In the genomic region with DNA sequence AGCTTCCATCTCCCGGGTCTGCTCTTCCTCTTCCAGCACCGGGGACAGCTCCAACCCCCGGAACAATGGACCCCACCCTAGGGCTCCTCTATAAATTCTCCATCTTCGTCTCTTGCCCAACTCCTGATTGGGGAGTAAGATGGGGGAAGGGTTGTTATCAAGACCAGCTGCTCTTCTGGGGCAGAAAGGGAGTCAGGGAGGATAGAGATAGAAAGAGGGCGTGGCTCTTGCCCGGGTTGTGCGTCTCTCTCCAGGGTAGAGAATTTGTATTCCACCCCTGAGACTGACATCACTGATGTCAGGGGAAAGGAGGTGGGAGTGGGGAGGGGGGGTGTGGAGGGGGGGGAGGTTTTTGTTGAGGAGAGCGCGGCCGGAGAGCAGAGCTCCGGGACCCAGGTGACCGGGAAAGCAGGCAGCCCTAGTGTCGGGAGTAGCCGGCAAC, we compare ENCODE assay signal across 9 mouse cellular contexts. TPM values are rescaled to one million over a fixed set of nuclear protein-coding genes. Genes with fewer than 3 reads are reported as not detected.
DNase-seq lines count a peak whose midpoint lies in the region; ATAC-seq and TF ChIP-seq lines count a peak whose summit lies in the region.
"Had no signal": no experiment of that assay in that cellular context is flagged by ENCODE, and none has a peak within 500 bp of the region (broad histone marks: within the 10 kb centered on the region; RNA-seq: fewer than 3 reads in every experiment).

TSS of gene Celf3 (plus strand) at position 315 of the 442 bp plus-strand sequence.

- H3K4me3 ChIP-seq in kidney, postnatal 0 days (replicated peaks; ENCODE audit: low read depth, low read length) = no peak within 1 kb of the TSS
- H3K4me3 ChIP-seq in neural tube, embryonic 11.5 days (ENCODE audit: low read depth, low read length) = peak within 1 kb of the TSS; percentile 54

- no peak within 1 kb of the TSS for H3K27ac ChIP-seq in kidney, postnatal 0 days
- peak within 1 kb of the TSS; percentile 77 for H3K27ac ChIP-seq in neural tube, embryonic 11.5 days (ENCODE audit: low read depth, low read length)

- 3% methylated on average over 14 of the region's 14 CpGs for WGBS in kidney, postnatal 0 days
- WGBS in neural tube, embryonic 11.5 days = 0% methylated on average over 14 of the region's 14 CpGs

- peaks cover 5% of the 10 kb centered on the region; the same call in 1 of the 2 replicates for H3K27me3 ChIP-seq in kidney, postnatal 0 days (ENCODE audit: insufficient read depth, low read length)
- peaks cover 8% of the 10 kb centered on the region; the same call in 1 of the 2 replicates for H3K27me3 ChIP-seq in neural tube, embryonic 11.5 days (ENCODE audit: control insufficient read depth, insufficient read depth, low read length)

- ATAC-seq in kidney, postnatal 0 days (replicated peaks; ENCODE audit: low FRiP score, low read depth) = no peak
- ATAC-seq in granulocyte monocyte progenitor cell, adult 5-6 weeks (replicated peaks; ENCODE audit: poor library complexity, severe bottlenecking) = peak; percentile 48
- peak; percentile 83 for ATAC-seq in neural tube, embryonic 11.5 days (ENCODE audit: insufficient read depth, low FRiP score, low TSS enrichment)
- no peak for ATAC-seq in activated CD4-positive, CD25-positive, alpha-beta regulatory T cell, adult 4 months
- no peak for ATAC-seq in CD4-positive, CD25-positive, alpha-beta regulatory T cell, adult 4 months

- H3K4me1 ChIP-seq in kidney, postnatal 0 days (replicated peaks; ENCODE audit: insufficient read depth, low read length) = no peaks in the 10 kb centered on the region
- peaks cover 27% of the 10 kb centered on the region for H3K4me1 ChIP-seq in neural tube, embryonic 11.5 days (ENCODE audit: control insufficient read depth, insufficient read depth, low read length)

- TF ChIP-seq CTCF in kidney, postnatal 0 days (IDR thresholded peaks at IDR 0.05; ENCODE audit: low read depth) = no peak

- H3K36me3 ChIP-seq in kidney, postnatal 0 days (ENCODE audit: insufficient read depth, low read length) = no peaks in the 10 kb centered on the region
- no peaks in the 10 kb centered on the region for H3K36me3 ChIP-seq in neural tube, embryonic 11.5 days (ENCODE audit: control insufficient read depth, insufficient read depth, low read length)

- intact Hi-C loops in left cerebral cortex, postnatal 25 days (cut with DNase I) = loop anchor here (2.0 kb wide), 1 partner anchor 13 kb away; no protein-coding TSS in a partner anchor

- no peak within 1 kb of the TSS for H3K4me2 ChIP-seq in kidney, postnatal 0 days (ENCODE audit: low read length)
- peak within 1 kb of the TSS; percentile 66 for H3K4me2 ChIP-seq in neural tube, embryonic 11.5 days (ENCODE audit: low read depth)

- no peak within 1 kb of the TSS for H3K9ac ChIP-seq in kidney, postnatal 0 days (ENCODE audit: low read depth, low read length)
- H3K9ac ChIP-seq in neural tube, embryonic 11.5 days (ENCODE audit: low read length) = peak within 1 kb of the TSS; percentile 78

- H3K9me3 ChIP-seq in kidney, postnatal 0 days (replicated peaks; ENCODE audit: low read length) = no peaks in the 10 kb centered on the region
- H3K9me3 ChIP-seq in neural tube, embryonic 11.5 days (ENCODE audit: control insufficient read depth, low read length) = no peaks in the 10 kb centered on the region

- DNase-seq in kidney, postnatal 0 days (ENCODE audit: low spot score) = peak; percentile 23
- no peak for DNase-seq in kidney, adult 8-10 months
- DNase-seq in cerebellum, postnatal 25 days = peak; percentile 81 to 88
- peak; percentile 64 to 86 for DNase-seq in left cerebral cortex, postnatal 25 days (ENCODE audit: low spot score in 2 of 2)
- peak; percentile 80 for DNase-seq in neural tube, embryonic 11.5 days (ENCODE audit: low spot score)

RNA-seq across cellular contexts. Expression of gene Celf3, which starts in this region (rescaled TPM):
- 0.39 and 0.50 TPM in 2 replicates for polyA plus RNA-seq in kidney, postnatal 0 days (2015; fragmentation: Nextera tagmentation; extraction: Ambion mirVana)
- total RNA-seq in granulocyte monocyte progenitor cell, adult 5-6 weeks (2014; fragmentation: Nextera tagmentation) = not detected in 2 replicates
- total RNA-seq in granulocyte monocyte progenitor cell, adult 5-6 weeks (2017) = not detected in 2 replicates
- total RNA-seq in left cerebral cortex, postnatal 25 days (2021) = 100 to 1,000 TPM; 166 to 170 TPM
- polyA plus RNA-seq in neural tube, embryonic 11.5 days (2014; fragmentation: Nextera tagmentation; extraction: Ambion mirVana) = 143 and 154 TPM in 2 replicates
- under 1 TPM; 0.52 to 0.57 TPM for polyA plus RNA-seq in activated CD4-positive, CD25-positive, alpha-beta regulatory T cell, adult 4 months (2017; shearing (Covaris generic))
- polyA plus RNA-seq in CD4-positive, CD25-positive, alpha-beta regulatory T cell, adult 4 months (2017; shearing (Covaris generic)) = 1 to 10 TPM in 1 of 2 experiments, under 1 TPM in 1; 0.55 to 1.8 TPM
- total RNA-seq: heart, postnatal 10 days had no signal

Comparison
In these comparisons a context has a peak if more than half of its experiments do, and no peak if none do; other contexts are left out.
1. RNA of gene Celf3 (total RNA-seq): 166 to 170 TPM in left cerebral cortex, postnatal 25 days; not detected in granulocyte monocyte progenitor cell, adult 5-6 weeks; every median in the first group is over 100 times any median in the second.
2. RNA of gene Celf3 (polyA plus RNA-seq): 143 to 154 TPM in neural tube, embryonic 11.5 days; 0.55 to 1.8 TPM in CD4-positive, CD25-positive, alpha-beta regulatory T cell, adult 4 months, 0.52 to 0.57 TPM in activated CD4-positive, CD25-positive, alpha-beta regulatory T cell, adult 4 months and 0.39 to 0.50 TPM in kidney, postnatal 0 days; every median in the first group is over 10 times any median in the second.
3. Peak in DNase-seq in kidney, postnatal 0 days; RNA of the gene not detected or under 1 TPM.
4. Peak in ATAC-seq in granulocyte monocyte progenitor cell, adult 5-6 weeks; RNA of the gene not detected or under 1 TPM.
5. DNase-seq: peak in cerebellum, postnatal 25 days (2 of 2), left cerebral cortex, postnatal 25 days (2 of 2) and neural tube, embryonic 11.5 days (single experiment); none in kidney, adult 8-10 months (0 of 2).